Mouse (Mus musculus) gastrocnemius, adult 8-10 months (tissue): ENCODE measurements around the gene Epb41l5. TPM values are rescaled to one million over a fixed set of nuclear protein-coding genes. Genes with fewer than 3 reads are reported as not detected.
A peak's percentile ranks its signal among the peaks of the same experiment; 100 is the strongest.

Experiments used
- DNase-seq, 2 experiments: peaks; one replicate each; pipeline ENCODE4 v3.0.0; 2022; ENCODE audit warnings: low spot score in 2 of 2
- total RNA-seq, 4 experiments: library from RNA; stranded (reverse); gene quantifications; 2 replicates each; pipeline ENCODE4 v1.2.4; 2022

The Epb41l5 gene
- total RNA-seq, 4 experiments from 2014 or later = 4.4 to 5.9 (median 5.6) TPM

DNA sequence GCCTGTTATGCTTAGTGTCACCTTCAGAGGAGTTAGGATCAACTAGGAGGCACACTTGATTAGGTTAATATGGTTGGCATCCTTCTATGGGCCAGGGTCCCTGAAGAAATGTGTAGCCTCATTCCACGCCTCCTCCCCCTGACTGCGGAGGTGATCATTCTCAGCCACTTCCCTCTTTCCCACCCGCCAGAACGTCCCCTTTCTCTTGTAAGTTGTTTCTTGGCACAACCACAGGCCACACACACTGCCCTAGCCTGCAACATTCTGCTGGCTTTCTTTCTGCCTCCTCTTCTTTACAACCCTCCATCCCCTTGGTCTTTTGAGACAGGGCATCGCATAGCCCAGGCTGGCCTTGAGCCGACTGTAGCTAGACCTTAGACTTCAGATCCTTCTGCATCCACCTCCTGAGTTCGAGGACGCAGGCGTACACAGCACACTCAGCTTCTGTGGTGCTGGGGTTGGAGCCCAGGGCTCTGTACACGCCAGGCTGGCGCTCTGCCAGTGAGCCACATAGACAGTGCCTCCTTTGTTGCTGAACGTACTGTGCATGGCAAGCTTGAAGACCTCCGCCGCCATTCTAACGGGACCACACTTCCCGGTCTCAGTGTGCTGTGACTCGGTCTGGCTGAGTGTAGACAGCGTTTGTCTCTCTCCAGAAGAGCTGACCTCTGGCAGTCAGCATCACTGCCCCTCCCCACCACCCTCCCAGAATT is 115.6 kb downstream of the Epb41l5 start:
- no peak for DNase-seq

DNA sequence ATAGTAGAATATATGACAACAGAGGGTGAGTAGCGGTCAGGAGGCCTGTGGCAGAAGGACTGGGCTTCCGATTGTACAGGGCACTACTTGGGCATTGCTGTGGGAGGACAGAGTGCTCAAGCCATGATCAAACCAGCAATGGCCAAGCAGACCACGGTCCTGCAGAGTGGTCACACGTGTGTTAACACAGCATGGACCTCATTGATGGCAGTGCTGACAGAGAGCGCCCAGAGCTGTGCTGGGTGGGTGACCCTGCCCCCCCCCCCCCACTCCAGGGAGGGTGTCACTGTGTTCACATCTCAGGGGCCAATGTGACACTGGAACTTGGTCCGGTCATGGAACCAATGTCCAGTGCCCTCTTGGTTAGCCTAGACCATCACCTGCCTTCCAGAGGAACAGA is 116.6 kb downstream of the Epb41l5 start:
- no peak for DNase-seq

DNA sequence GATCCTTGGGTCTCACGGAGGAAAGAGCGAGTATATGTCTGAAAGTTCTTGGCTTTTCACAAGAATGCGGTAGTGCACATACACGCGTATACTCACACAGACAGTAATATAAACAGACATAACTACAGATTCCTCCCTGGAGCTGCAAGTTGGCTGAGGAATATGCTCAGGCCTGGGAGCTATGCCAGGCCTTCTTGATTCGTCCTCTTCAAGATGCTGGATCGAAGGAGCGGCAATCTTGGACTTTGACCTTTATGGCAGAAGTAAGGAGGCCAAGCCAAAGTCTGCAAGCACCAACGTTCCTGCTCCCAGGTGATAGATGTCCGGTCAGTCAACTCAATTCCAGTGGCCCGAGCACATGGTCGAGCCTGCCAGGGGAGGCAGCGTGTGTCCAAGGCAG is 117.9 kb downstream of the Epb41l5 start:
- no peak for DNase-seq

DNA sequence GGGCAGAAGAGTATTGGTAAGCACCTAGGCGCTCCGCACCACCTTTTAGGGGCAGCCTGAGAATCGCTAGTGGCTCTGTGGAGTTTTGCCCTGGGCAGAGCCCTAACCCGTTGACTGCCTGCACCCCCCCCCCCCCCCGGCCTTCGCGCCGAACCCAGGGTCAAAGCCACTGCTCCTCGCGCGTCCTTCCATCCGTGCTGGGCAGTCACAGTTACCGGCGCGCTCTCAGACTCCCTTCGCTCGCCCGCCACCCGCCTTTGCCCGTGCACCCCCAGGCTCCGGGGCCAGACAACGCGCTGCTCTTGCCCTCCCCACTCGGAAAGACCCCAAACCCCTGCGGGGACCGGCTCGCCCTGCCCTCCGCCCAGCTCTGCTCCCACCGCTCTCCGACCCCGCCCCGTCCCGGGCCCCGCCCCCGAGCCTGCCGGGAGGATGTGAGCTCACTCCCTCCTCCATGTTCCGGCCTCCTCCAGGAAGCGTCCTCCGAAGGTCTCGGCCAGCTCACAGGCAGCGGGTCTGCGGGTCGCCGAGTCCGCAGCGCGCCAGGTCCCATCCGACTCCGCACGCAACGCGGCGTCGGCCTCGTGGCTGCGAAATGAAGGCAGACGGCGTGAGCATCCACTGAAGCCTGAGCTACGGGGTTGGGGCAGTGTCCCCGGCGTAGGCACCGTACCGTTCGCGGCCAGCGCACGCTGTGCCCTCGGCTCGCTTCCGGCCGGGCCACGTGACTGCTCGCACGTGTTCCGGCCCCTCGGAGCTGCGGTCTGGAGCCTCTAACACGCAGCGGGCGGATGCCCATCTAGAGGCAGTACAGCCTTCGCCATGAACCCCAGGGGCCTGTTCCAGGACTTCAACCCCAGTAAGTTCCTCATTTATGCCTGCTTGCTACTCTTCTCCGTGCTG is 122.9 kb downstream of the Epb41l5 start, which contains the start of gene Tmem185b:
TSS of gene Tmem185b (plus strand) at position 472 of the 903 bp plus-strand sequence.
- peak; percentile 80 to 86 for DNase-seq

DNA sequence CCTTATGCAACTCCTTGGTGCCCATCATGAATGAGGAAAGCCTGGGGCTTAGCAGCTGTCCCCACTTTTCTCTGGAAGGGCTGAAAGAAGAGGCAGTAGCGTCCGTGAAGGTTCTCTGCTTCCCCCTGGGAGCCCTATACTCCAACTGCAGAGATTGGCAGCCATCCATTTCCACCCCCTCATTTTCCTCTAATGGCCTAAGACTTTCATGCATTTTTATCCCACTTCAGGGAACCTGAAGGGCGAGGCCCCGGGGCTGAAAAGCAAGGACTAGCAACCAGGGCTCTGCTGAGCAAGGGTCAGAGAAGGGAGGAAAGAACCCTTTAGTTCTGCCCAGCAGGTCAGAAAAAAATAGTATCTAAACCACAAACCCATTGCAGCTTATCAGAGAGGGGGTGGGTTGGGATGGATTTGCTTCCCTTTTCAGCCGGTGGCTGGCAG is 123.8 kb downstream of the Epb41l5 start:
- DNase-seq = no peak

DNA sequence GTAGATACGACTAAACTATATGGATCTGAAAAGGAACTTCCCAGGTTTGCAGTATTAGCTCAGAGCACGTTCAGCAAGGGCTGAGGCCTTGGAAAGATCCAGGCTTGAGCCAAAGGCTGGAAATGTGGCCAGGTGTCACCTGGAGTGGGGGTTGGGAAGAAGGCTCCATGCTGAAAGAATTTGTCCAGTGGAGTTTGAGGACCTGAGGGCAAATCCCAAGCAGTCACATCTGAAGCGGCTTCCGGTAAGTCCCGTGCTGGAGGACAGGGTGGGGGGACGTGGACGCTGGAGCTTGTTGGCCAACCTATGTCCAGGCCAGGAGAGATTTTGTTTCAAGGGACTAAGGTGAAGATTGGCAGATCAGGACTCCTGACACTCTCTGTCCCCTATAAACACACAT is 125.0 kb downstream of the Epb41l5 start:
- DNase-seq = no peak

DNA sequence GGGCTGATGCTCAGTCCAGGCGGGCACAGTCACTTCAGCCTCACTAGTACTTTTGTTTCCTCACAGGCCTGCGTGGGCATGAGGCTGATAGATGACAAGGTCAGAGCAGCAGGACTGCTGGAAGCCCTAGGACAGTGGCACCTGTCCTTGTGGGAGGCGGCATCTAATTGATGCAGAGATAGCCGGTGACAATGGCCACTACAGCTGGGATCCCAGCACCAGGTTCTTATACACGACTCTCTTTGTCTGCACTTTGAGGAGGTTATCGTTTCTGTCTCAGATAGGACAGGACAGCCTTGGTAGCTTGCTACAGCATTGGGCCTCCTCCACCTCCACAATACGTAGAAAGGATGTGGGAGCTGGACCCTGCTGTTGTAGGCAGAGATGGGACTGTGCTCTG is 125.4 kb downstream of the Epb41l5 start:
- DNase-seq = no peak

DNA sequence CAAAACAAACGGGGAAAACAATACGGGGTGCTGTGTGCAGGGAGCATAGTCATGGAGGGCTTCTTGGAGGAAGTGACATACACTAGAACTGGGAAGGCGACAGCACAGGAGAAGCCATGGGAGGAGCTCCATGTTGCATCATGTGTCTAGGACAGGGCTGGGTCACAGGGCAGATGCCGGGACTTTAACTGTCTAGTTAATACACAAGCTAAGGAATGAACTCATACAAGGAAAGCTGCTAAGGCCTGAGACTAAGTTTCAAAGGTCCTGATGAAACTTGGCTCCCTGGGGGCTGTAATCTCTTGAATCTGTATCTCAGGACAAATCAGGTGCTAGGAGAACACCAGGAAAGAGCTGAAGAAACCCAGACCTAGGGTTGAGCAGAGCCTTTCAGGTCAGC is 126.1 kb downstream of the Epb41l5 start:
- DNase-seq = no peak

DNA sequence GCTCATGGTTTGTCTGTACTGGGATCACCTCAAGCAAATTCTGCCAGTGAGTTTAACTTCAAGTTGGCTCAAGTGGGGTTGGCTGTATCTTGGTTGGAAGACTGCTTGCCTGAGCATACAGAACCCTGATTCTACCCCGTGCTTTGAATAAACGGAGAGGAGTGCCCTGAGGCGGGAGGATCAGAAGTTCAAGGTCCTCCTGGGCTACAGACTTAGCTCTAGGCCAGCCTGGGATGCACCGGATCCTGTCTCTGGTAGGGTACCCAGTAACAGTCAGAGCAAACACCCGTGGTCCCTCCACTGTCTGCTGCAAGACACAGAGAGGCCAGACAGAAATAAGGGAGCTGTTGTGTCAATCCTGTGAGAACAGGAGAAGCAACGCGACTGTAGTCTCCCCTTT is 127.1 kb downstream of the Epb41l5 start:
- DNase-seq = no peak

DNA sequence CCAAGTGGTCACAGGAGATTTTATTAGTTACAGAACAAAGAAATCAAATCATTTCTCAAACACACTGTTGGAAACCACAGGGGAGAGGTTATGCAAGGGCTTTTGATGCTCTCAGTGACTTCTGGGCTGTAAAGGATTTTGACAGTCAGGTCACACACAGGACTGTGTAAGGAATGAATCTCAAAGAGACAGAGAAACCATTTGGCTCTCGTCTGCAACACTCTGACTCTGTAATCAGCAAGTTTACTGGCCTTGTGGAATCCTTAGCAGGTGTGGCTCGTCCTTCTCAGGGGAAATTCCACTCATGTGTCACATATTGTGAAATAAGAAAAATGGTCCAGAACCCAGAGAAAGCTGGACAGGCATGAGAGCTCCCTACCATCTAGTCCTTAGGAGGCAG is 127.8 kb downstream of the Epb41l5 start:
- no peak for DNase-seq

DNA sequence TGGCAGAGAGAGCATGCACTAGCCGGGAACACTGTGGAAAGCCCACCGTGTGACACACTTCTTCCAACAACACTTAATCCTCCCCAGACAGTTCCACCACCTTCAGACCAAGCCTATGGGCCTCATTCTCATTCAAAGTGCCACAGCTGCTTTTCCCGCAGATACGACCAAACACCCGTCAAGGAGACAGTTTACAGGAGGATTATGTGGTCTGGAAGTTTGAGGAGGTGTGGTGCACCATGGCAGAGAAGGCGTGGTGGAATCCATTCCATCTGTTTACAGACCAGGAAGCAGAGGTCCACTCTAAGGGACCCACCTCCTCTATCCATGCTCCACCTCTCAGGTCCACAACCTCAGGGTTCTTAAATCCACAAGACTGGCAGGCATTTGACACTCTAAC is 129.5 kb downstream of the Epb41l5 start:
- no peak for DNase-seq

DNA sequence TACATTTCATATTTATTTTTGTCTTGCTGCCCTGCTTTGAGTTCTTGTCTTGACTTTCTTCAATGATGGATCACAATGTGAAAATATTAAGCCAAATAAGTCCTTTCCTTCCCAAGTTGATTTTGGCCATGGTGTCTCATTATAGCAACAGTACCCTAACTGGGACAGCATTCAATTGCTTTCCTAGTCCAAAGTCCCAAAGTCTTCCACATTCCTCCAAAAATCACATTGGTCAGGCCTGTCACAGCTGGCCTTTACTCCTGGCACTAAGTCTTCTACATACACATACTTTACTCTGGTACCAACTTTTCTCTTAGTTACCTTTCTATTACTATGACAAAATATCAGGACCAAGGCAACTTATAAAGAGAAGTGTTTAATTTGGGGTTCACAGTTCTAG is 130.0 kb downstream of the Epb41l5 start:
- no peak for DNase-seq

DNA sequence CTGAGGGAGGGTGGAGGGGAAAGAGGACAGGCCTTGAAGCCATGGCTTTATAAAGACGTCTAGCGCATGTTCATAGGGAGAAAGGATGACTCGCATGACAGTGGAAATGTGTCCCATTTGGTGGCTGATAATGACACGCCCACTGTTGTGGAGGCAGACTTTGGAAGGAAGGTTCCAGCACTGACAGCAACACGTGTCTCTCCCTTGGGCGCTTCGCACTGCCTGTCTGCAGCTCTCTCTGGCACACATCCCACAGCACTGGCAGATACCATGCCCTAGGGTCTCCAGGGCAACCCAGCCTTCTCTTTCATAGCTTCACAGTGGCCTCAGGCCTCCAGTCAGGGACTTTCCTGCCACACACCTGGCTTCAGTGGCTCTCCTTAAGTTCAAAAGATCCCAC is 130.7 kb downstream of the Epb41l5 start:
- no peak for DNase-seq

DNA sequence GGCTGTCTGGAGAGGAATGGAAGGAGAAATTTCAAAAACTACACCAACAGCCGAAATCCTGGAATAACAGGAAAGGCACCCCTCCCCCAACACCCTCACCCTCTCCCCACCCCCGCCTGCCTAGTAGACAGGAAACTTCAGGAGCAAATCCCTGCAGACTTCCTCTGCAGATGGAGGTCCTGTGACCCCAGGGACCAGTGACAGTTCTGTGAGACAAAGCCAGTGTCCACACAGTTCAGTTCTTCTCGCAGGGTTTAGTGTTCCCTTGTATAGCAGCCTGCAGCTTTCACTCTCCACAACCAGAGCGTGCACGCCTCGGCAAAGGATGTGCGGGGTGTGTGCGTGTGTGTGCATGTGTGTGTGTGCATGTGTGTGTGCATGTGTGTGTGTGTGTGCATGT is 137.9 kb downstream of the Epb41l5 start:
- DNase-seq = no peak

DNA sequence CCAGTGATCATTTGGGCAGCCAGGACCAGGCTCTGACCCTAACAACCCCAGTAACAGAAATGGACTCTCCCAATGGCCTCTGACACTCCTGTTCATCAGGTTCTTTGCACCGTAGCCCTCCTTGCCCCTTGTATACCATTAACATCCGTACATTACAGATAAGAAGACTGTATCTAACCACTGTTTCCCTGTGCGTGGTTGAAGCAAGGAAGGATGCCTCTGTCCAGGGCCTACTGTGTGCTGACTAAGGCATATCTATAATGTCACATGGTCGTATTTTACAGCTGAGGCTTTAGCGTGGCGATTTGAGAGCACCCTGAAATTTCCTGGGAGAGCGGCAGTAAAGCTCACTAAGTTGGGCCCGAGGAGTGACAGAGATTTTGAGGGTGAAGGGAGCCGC is 138.4 kb downstream of the Epb41l5 start:
- no peak for DNase-seq

DNA sequence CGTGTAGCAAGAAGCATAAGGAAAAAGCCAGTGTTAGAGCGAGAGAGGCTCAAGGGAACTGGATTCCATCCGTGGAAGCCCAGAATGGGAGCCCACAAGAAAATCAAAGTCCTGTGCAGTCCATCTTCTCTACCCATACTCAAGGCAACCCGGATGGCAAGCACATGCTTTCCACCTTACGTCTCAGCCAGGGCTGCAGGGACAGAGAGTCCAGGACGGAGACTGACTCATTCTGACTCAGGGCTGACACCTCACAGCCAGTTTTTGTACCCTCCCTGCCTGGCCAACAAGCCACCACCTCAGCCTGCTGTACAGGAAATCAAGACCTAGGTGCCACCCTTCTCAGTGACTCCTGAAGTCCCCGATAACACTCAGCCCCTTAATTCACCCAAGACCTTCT is 139.3 kb downstream of the Epb41l5 start:
- DNase-seq = no peak

DNA sequence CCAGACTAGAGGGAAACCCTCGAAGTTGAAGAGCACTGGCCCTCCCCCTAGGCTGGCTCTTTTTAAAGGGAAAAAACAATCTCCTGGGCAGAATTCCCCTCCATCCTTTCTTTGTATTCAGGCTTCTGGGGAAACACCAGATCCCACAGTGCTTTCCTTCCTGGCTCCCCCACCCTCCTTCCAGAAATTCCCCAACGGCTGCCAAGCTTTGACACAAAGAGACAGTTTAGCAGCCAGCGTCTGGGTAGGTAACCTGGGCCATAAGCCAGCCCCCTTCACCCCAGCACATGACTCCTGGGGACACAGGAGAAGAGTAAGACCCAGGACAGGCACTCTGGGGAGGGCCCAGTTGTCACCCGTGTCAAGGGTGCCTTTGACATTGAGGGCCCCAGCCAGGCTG is 140.3 kb downstream of the Epb41l5 start:
- no peak for DNase-seq

DNA sequence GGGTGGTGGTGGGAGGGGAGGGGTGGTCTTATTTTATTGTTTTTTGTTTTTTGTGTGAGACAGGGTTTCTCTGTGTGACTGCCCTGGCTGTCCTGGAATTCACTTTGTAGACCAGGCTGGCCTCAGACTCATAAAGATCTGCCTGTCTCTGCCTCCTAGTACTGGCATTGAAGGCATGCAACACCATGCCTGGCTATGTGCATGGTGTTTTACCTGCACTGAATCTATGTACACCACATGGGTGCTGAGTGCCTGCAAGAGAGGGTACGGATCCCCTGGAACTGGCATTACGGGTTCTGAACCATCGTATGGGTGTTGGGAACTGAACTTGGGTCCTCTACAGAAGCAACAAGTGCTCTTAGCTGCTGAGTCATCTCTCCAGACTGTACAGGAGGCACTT is 142.8 kb downstream of the Epb41l5 start:
- no peak for DNase-seq

DNA sequence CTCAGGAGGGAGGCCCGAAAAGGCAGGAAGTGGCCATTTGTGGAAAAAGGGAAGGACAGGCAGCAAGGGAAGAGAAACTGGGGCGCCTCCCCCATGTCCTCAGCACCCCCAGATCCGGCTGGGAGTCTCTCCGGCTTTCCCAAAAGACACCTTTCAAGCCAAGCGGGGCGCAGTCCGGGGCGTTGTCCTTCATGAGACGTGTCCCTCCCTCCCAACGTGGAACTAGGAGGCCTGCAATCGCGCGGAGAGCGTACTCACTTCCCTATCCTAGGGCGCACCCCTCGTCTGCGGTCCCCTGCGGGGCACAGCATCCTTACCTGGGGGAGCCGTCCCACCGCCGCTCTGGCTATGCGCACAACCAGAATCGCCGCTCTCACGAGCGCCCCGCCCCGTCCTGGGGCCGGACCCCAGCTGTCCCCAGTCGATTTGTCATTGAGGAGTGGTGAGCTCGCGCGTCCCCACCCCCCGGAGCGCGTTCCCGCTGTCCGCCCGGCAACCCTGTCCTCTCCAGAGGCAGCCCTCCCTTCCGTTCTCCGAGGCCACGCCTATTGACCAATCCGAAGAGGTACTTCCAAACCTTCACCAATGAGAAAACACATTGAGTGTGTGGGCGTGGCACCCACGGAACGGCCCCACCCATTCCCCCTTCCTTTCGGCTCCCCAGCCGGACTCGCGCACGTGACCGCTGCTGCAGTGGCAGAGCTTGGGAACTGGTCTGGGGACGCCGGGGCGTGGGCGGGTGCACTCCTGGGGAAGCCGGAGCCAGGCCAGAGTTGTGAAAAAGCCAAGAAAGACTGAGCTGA is 144.3 kb downstream of the Epb41l5 start, which contains the start of gene Ralb:
TSS of gene Ralb (minus strand) at position 535 of the 803 bp plus-strand sequence.
- DNase-seq = peak; percentile 98

DNA sequence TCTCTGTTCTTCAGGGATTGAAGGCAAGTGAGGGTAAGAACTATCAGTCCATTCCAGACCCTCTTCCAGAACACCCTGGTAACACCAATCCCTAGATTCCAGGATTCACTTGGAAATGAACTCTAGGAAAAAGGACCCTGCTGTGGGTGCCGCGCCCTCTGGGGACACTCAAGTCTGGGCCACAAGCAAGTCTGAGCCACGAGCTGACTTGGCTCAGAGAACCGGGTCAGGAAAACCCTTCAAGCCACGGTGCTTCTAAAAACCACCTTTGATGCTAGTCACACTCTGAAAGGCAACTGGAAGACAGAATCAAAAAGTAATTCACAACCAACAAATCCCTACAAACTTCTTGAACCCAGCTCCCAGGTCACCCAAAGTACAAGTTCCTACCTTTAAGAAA is 145.0 kb downstream of the Epb41l5 start:
- DNase-seq = no peak

DNA sequence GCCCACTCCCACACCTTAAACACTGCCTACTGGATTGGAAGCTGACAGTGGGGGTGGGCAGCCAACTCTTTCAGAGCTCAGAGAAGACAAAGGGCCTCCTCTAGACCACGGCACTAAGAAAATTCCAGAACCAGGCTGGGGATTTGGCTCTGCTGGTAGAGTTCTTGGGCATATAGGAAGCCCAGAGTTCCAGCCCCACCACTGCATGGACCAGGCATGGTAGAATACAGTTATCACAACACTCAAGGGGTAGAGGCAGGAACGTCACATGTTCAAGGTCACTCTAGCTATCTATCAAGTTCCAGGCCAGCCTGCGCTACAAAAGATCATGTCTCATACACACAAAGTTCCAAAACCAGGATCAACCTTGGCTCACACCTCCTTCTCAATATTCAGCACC is 145.6 kb downstream of the Epb41l5 start:
- DNase-seq = no peak

DNA sequence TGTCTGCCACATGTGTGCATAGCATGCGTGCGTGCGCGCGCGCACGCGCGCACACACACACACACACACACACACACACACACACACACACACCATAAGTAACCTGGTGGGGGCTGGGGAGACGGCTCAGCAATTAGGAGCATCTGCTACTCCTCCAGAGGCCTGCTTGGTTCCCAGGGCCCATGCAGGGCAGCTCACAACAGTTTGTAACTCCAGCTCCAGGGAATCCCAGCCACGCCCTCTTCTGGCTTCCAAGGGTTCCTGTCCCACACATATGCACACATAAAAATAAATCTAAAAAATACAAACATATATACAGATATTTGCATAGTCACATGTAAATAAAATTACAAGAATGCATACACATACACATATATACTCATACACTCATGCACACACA is 146.1 kb downstream of the Epb41l5 start:
- no peak for DNase-seq
